Comparison of ENCODE assay signal across 12 mouse cellular contexts in genomic region chr19:33113746-33114145, GRCm38 (mm10).
A peak's percentile ranks its signal among the peaks of the same experiment; 100 is the strongest.
DNase-seq lines count a peak whose midpoint lies in the region.
"Had no signal": no experiment of that assay in that cellular context is flagged by ENCODE, and none has a peak within 500 bp of the region (broad histone marks: within the 10 kb centered on the region; RNA-seq: fewer than 3 reads in every experiment).

No protein-coding gene starts in this region.

- H3K27ac ChIP-seq in heart, embryonic 10.5 days, result no peak overlapping the region
- no peak overlapping the region for H3K27ac ChIP-seq in limb, embryonic 10.5 days
- H3K27ac ChIP-seq: liver, embryonic 13.5 days had no signal

- DNase-seq in heart, adult 11 months, result peak; percentile 97
- no peak for DNase-seq in heart, embryonic 10.5 days (ENCODE audit: low spot score)
- DNase-seq in left cerebral cortex, adult 9 months (ENCODE audit: low spot score in 2 of 2), result peak; percentile 20 to 50
- DNase-seq in left cerebral cortex, adult 11 months (ENCODE audit: low spot score), result no peak
- peak; percentile 33 to 52 for DNase-seq in frontal cortex, postnatal 36 days (ENCODE audit: low spot score in 2 of 2)
- peak; percentile 40 to 54 for DNase-seq in left cerebral cortex, postnatal 36 days (ENCODE audit: low spot score in 2 of 2)
- DNase-seq in ovary, postnatal 10 days (ENCODE audit: low spot score), result no peak
- no peak for DNase-seq in limb, embryonic 10.5 days (ENCODE audit: low spot score)
- DNase-seq: adrenal gland, adult 8-10 months; cerebellum, adult 2 months; liver, embryonic 13.5 days; midbrain, embryonic 14.5 days had no signal

- H3K4me3 ChIP-seq in heart, embryonic 10.5 days, result no peak overlapping the region
- no peak overlapping the region for H3K4me3 ChIP-seq in limb, embryonic 10.5 days
- H3K4me3 ChIP-seq: liver, embryonic 13.5 days had no signal

- H3K4me1 ChIP-seq in heart, embryonic 10.5 days, result no peaks in the 10 kb centered on the region
- peaks cover 19% of the 10 kb centered on the region for H3K4me1 ChIP-seq in limb, embryonic 10.5 days

- no peaks in the 10 kb centered on the region for H3K36me3 ChIP-seq in heart, embryonic 10.5 days
- no peaks in the 10 kb centered on the region for H3K36me3 ChIP-seq in limb, embryonic 10.5 days
- H3K36me3 ChIP-seq: liver, embryonic 13.5 days had no signal

- H3K27me3 ChIP-seq in heart, embryonic 10.5 days (ENCODE audit: insufficient read depth, poor library complexity, severe bottlenecking), result no peaks in the 10 kb centered on the region
- no peaks in the 10 kb centered on the region for H3K27me3 ChIP-seq in limb, embryonic 10.5 days (ENCODE audit: low read depth, poor library complexity, severe bottlenecking)
- H3K27me3 ChIP-seq: liver, embryonic 13.5 days had no signal

- intact Hi-C loops in left cerebral cortex, postnatal 36 days (cut with DNase I), result no loop called here

- WGBS in heart, embryonic 10.5 days, result 72% methylated on average over 7 of the region's 7 CpGs
- 88% methylated on average over 7 of the region's 7 CpGs for WGBS in limb, embryonic 10.5 days

- no peaks in the 10 kb centered on the region for H3K9me3 ChIP-seq in heart, embryonic 10.5 days
- no peaks in the 10 kb centered on the region for H3K9me3 ChIP-seq in limb, embryonic 10.5 days (replicated peaks)
- H3K9me3 ChIP-seq: liver, embryonic 13.5 days had no signal

Comparison
In these comparisons a context has a peak if more than half of its experiments do, and no peak if none do; other contexts are left out.
1. DNase-seq: peak in heart, adult 11 months (single experiment), left cerebral cortex, adult 9 months (2 of 2), frontal cortex, postnatal 36 days (2 of 2) and left cerebral cortex, postnatal 36 days (2 of 2); none in heart, embryonic 10.5 days (single experiment), left cerebral cortex, adult 11 months (single experiment), ovary, postnatal 10 days (single experiment) and limb, embryonic 10.5 days (single experiment).